11 mouse cellular contexts compared by ENCODE assay signal in genomic region chr17:71230108-71230709, GRCm38 (mm10). TPM values are rescaled to one million over a fixed set of nuclear protein-coding genes. Genes with fewer than 3 reads are reported as not detected.
DNase-seq lines count a peak whose midpoint lies in the region; ATAC-seq and TF ChIP-seq lines count a peak whose summit lies in the region.
"Had no signal": no experiment of that assay in that cellular context is flagged by ENCODE, and none has a peak within 500 bp of the region (broad histone marks: within the 10 kb centered on the region; RNA-seq: fewer than 3 reads in every experiment).

No protein-coding gene starts in this region.

- no peak for ATAC-seq in CD4-positive, CD25-positive, alpha-beta regulatory T cell, adult 4 months
- peak; percentile 28; the same call in 1 of the 2 replicates for ATAC-seq in forebrain, embryonic 16.5 days
- peak; percentile 73 for ATAC-seq in midbrain, embryonic 16.5 days
- ATAC-seq in granulocyte monocyte progenitor cell, adult 5-6 weeks (replicated peaks; ENCODE audit: poor library complexity, severe bottlenecking), result no peak
- ATAC-seq in activated CD4-positive, CD25-positive, alpha-beta regulatory T cell, adult 4 months, result no peak

- peaks cover 2% of the 10 kb centered on the region; the same call in 1 of the 2 replicates for H3K36me3 ChIP-seq in forebrain, embryonic 16.5 days (ENCODE audit: control insufficient read depth, insufficient read depth)
- H3K36me3 ChIP-seq in midbrain, embryonic 16.5 days (ENCODE audit: control insufficient read depth, insufficient read depth, low read length), result peaks cover 5% of the 10 kb centered on the region

- no peak overlapping the region for H3K4me2 ChIP-seq in forebrain, embryonic 16.5 days (ENCODE audit: low read length)
- no peak overlapping the region for H3K4me2 ChIP-seq in midbrain, embryonic 16.5 days (ENCODE audit: low read length)

- 74% methylated on average over 9 of the region's 9 CpGs for WGBS in forebrain, embryonic 16.5 days
- WGBS in midbrain, embryonic 16.5 days, result 70% methylated on average over 9 of the region's 9 CpGs

- no peaks in the 10 kb centered on the region for H3K4me1 ChIP-seq in forebrain, embryonic 16.5 days (replicated peaks; ENCODE audit: control insufficient read depth, insufficient read depth, low read length)
- H3K4me1 ChIP-seq in midbrain, embryonic 16.5 days (ENCODE audit: control insufficient read depth, insufficient read depth, low read length), result no peaks in the 10 kb centered on the region

- intact Hi-C loops in left cerebral cortex, adult 2 months (cut with DNase I), result loop anchor here (5.0 kb wide), 1 partner anchor 228 kb away; the partner anchor contains the start of genes Myl12a and Myom1
- intact Hi-C loops in left cerebral cortex, postnatal 25 days (cut with DNase I), result no loop called here

- H3K27me3 ChIP-seq in forebrain, embryonic 16.5 days (replicated peaks; ENCODE audit: control insufficient read depth, insufficient read depth, low read length), result no peaks in the 10 kb centered on the region
- H3K27me3 ChIP-seq in midbrain, embryonic 16.5 days (ENCODE audit: control insufficient read depth, insufficient read depth, low read depth, low read length), result no peaks in the 10 kb centered on the region

- no peak overlapping the region for H3K27ac ChIP-seq in left cerebral cortex, adult 2 months
- no peak overlapping the region for H3K27ac ChIP-seq in forebrain, embryonic 16.5 days (ENCODE audit: low read length)
- H3K27ac ChIP-seq in midbrain, embryonic 16.5 days (ENCODE audit: low read length), result no peak overlapping the region

- no peak overlapping the region for H3K9ac ChIP-seq in forebrain, embryonic 16.5 days (replicated peaks; ENCODE audit: low read depth, low read length)
- no peak overlapping the region for H3K9ac ChIP-seq in midbrain, embryonic 16.5 days (ENCODE audit: low read depth, low read length)

- peak; percentile 43 for DNase-seq in CD4-positive, CD25-positive, alpha-beta regulatory T cell, adult 2 months (ENCODE audit: low read depth, low spot score)
- DNase-seq in left cerebral cortex, adult 2 months (ENCODE audit: extremely low spot score in 1 of 2, low spot score in 2 of 2), result no peak
- DNase-seq in left cerebral cortex, postnatal 25 days (ENCODE audit: low spot score in 2 of 2), result no peak
- DNase-seq: cerebellum, postnatal 36 days; gastrocnemius, postnatal 25 days; kidney, adult 11 months had no signal

- no peak overlapping the region for H3K4me3 ChIP-seq in left cerebral cortex, adult 2 months
- H3K4me3 ChIP-seq in forebrain, embryonic 16.5 days (replicated peaks; ENCODE audit: low read length), result no peak overlapping the region
- H3K4me3 ChIP-seq in midbrain, embryonic 16.5 days (ENCODE audit: low read depth, low read length), result no peak overlapping the region

- TF ChIP-seq CTCF in left cerebral cortex, adult 2 months (IDR thresholded peaks at IDR 0.05), result peak; percentile 64

- no peaks in the 10 kb centered on the region for H3K9me3 ChIP-seq in forebrain, embryonic 16.5 days (ENCODE audit: control insufficient read depth, low read length)
- H3K9me3 ChIP-seq in midbrain, embryonic 16.5 days (replicated peaks; ENCODE audit: control insufficient read depth, low read length, poor library complexity, severe bottlenecking), result no peaks in the 10 kb centered on the region

RNA-seq across cellular contexts. Expression of gene Lpin2, which starts 47.8 kb away (rescaled TPM):
- polyA plus RNA-seq in CD4-positive, CD25-positive, alpha-beta regulatory T cell, adult 4 months (2017; shearing (Covaris generic)), result 10 to 100 TPM; 22.6 to 35.9 TPM
- total RNA-seq in left cerebral cortex, adult 2 months (2021), result 10 to 100 TPM; 85.2 to 86.5 TPM
- total RNA-seq in left cerebral cortex, postnatal 25 days (2021), result 10 to 100 TPM; 81.0 to 85.1 TPM
- 35.6 and 40.1 TPM in 2 replicates for polyA plus RNA-seq in forebrain, embryonic 16.5 days (2015; fragmentation: Nextera tagmentation; extraction: Ambion mirVana)
- polyA plus RNA-seq in midbrain, embryonic 16.5 days (2015; fragmentation: Nextera tagmentation; extraction: Ambion mirVana), result 45.0 and 47.3 TPM in 2 replicates
- total RNA-seq in granulocyte monocyte progenitor cell, adult 5-6 weeks (2014; fragmentation: Nextera tagmentation), result 27.0 and 27.9 TPM in 2 replicates
- total RNA-seq in granulocyte monocyte progenitor cell, adult 5-6 weeks (2017), result 24.9 and 42.3 TPM in 2 replicates
- polyA plus RNA-seq in activated CD4-positive, CD25-positive, alpha-beta regulatory T cell, adult 4 months (2017; shearing (Covaris generic)), result 10 to 100 TPM; 15.2 to 26.6 TPM

Comparison
In these comparisons a context has a peak if more than half of its experiments do, and no peak if none do; other contexts are left out.
1. ATAC-seq: peak in forebrain, embryonic 16.5 days (single experiment) and midbrain, embryonic 16.5 days (single experiment); none in CD4-positive, CD25-positive, alpha-beta regulatory T cell, adult 4 months (single experiment), granulocyte monocyte progenitor cell, adult 5-6 weeks (single experiment) and activated CD4-positive, CD25-positive, alpha-beta regulatory T cell, adult 4 months (single experiment).